Mouse (Mus musculus): ENCODE results near the gene Tbl1x.

DNA sequence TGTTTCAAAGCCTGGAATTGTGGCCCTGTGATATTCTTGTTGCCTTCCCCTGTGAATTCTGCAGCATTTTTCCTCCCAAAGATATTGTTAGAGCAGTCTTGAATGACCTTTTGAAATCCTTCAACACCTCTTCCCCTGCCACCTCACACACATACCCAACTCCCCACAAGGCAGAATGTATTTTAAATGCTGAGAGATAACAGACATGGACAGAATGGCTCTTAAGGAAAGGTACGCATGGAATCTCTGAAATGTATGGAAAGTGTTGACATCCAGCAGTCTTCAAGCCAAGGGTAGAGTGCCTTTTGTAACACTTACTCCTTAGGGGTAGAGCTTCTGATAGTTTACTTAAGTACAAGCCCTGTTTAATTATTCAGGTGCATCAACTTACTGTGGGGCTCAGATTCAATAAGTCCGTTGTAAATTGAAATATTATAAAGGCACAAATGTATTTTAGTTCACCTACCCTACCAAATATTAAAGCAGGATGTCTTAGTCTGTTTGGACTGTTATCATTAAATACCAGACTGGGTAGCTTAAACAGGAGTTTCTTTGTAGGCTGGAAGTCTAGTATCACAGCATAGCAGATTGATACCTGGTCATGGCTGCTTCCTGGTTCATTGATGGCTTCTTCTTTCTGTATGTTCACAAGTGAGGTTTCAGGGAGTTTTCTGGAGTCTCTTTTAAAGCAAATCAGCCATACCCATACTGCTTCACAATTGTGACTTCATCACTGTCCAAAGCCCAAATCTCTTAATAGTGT is 92.9 kb downstream of the Tbl1x start:
- TF ChIP-seq CTCF (IDR thresholded peaks at IDR 0.05; ENCODE audit: control insufficient read depth, insufficient read depth, low read length), result no peak
- TF ChIP-seq POLR2A (IDR thresholded peaks at IDR 0.05; ENCODE audit: borderline replicate concordance, control insufficient read depth, low read depth, low read length), result no peak

All from bone marrow, adult 2 months (tissue).